Mouse (Mus musculus): Measurements from ENCODE around the gene Dusp15.

- TF ChIP-seq FLI1 (IDR thresholded peaks at IDR 0.05; ENCODE audit: low read length) (no peak), GATA1 (IDR thresholded peaks at IDR 0.05; ENCODE audit: borderline replicate concordance, low read length) (no peak)
Observed at GRCm38 (mm10) chr2:152917671-152918070, 33.8 kb downstream of the Dusp15 start.
